Mouse (Mus musculus) spleen, adult 2 months (tissue): ENCODE results near the gene Gzmk. TPM values are rescaled to one million over a fixed set of nuclear protein-coding genes. Genes with fewer than 3 reads are reported as not detected.

Experiments used
- DNase-seq, 2 experiments: peaks; one replicate each; pipeline versions ENCODE4 v3.0.0 to v3.0.0-alpha.2; 2012 to 2021; ENCODE audit warnings: low spot score in 2 of 2, low read depth in 1 of 2
- H3K27ac ChIP-seq: fragments of 200-500 bp; 2 replicates; pipeline ENCODE4 v1.5.1; 2012; ENCODE audit warnings: low read length, inconsistent platforms; ENCODE audit not compliant: insufficient read depth
- H3K27me3 ChIP-seq: fragments of 200-500 bp; 2 replicates; pipeline ENCODE4 v1.6.1; 2012; ENCODE audit warnings: mild to moderate bottlenecking, moderate library complexity, low read length, inconsistent platforms; ENCODE audit not compliant: control insufficient read depth, insufficient read depth
- H3K36me3 ChIP-seq: fragments of 200-500 bp; 2 replicates; pipeline ENCODE4 v1.6.1; 2012; ENCODE audit warnings: mild to moderate bottlenecking, low read length, inconsistent platforms; ENCODE audit not compliant: control insufficient read depth, insufficient read depth
- H3K4me1 ChIP-seq: fragments of 200-500 bp; 2 replicates; pipeline ENCODE4 v1.6.1; 2011; ENCODE audit warnings: inconsistent platforms; ENCODE audit not compliant: control insufficient read depth, insufficient read depth, insufficient read length
- H3K4me3 ChIP-seq: fragments of 200-500 bp; 2 replicates; pipeline ENCODE4 v1.5.1; 2011; ENCODE audit warnings: mild to moderate bottlenecking, inconsistent platforms; ENCODE audit not compliant: insufficient read depth, insufficient read length; ENCODE audit errors: extremely low read depth
- CTCF ChIP-seq: fragments of 200-500 bp; IDR thresholded peaks from 2 replicates; pipeline ENCODE4 v1.5.1; 2011; ENCODE audit warnings: mild to moderate bottlenecking, inconsistent platforms; ENCODE audit not compliant: insufficient read depth, insufficient read length, insufficient replicate concordance; ENCODE audit errors: extremely low read depth
- POLR2A ChIP-seq: fragments of 200-500 bp; IDR thresholded peaks from 2 replicates; pipeline ENCODE4 v1.6.1; 2011; ENCODE audit warnings: low read depth, low read length, inconsistent platforms
- WGBS: fragments of 180-500 bp; shearing (Covaris S2); methylation state at CpG from one replicate; pipeline ENCODE4 v1.1.7; 2018; 5-methylcytosine and 5-hydroxymethylcytosine counted together
- polyA plus RNA-seq: library from polyadenylated mRNA; depleted of rRNA; stranded (reverse); fragments of >200 nt; gene quantifications from 2 replicates; pipeline ENCODE4 v1.2.3, GENCODE M21; 2012

Gene Gzmk
- polyA plus RNA-seq, 1 experiment, result 0.18 TPM

DNA sequence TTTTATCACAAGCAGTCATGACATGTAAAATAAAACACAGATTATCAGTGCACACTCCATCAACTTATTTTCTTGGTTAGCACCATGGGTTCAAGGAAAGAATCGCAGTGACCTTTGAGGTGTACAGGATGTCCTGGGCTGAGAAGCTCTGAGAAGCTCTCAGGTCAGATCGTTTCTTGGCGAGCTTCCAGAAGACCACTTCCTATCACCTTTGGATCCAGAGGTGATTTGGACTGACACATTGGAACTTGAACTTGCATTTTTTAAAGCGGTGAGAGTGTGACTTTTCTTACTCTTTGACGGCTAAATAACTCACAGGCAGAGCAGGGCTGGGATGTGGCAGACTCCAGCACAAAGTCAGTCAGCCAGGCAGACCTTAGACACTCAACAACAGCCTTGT lies 20.4 kb downstream of the Gzmk start:
- DNase-seq, result no peak
- Histone ChIP-seq H3K27me3 (peaks cover 3% of the 10 kb centered on the region; the same call in 1 of the 2 replicates), H3K27ac (no peak overlapping the region), H3K4me1 (no peaks in the 10 kb centered on the region), H3K36me3 (no peaks in the 10 kb centered on the region), H3K4me3 (no peak overlapping the region)
- TF ChIP-seq POLR2A, result no peak
- TF ChIP-seq CTCF, result no peak
- WGBS, result 88% methylated on average over 5 of the region's 5 CpGs

DNA sequence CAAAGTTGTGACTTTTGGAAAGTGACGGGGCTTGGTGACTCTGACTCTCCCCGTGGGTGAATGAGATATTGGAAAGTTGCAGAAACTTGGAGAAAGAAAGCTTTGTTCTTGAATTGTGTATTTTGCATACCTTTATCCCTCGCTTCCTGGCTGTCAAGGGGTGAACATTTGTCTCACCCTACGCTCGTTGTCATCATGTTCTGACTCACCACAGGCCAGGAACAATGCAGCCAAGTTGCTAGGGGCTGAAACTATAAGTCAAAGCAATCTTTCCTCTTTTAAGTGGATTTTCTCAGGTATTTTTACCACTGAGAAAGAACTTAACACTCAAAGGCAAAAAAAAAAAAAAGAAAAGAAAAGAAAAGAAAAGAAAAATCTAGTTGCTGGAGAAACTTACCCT lies 22.6 kb downstream of the Gzmk start:
- WGBS, result 73% methylated on average over 5 of the region's 5 CpGs
- no peak for DNase-seq
- Histone ChIP-seq H3K27me3 (no peaks in the 10 kb centered on the region), H3K4me3 (no peak overlapping the region), H3K36me3 (no peaks in the 10 kb centered on the region), H3K4me1 (no peaks in the 10 kb centered on the region), H3K27ac (no peak overlapping the region)
- TF ChIP-seq POLR2A (no peak), CTCF (no peak)

DNA sequence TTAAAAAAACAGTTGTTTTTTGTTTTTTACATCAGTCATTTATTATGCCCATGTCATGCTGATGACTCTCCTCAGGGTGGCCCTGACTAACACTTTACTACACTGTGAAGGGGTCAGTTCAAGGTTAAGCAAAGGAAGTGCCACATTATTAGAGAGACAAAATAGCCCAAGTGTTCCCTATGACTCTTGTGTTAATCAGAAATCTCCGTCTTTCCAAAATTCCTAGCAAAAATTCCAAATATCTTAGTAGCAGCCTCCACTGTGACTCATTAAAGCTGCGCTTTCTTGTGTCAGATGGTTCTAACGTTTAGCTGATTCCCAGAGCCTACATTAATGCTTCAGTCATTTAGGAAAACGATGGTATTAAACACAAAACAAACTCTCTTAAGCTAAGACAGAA lies 23.5 kb downstream of the Gzmk start:
- H3K4me1 ChIP-seq, result no peaks in the 10 kb centered on the region; the same call in 1 of the 2 replicates
- no peaks in the 10 kb centered on the region for H3K36me3 ChIP-seq
- no peaks in the 10 kb centered on the region for H3K27me3 ChIP-seq
- no peak overlapping the region for H3K27ac ChIP-seq
- no peak for TF ChIP-seq POLR2A
- TF ChIP-seq CTCF, result no peak
- DNase-seq, result no peak
- 83% methylated on average over 4 of the region's 4 CpGs for WGBS
- H3K4me3 ChIP-seq, result no peak overlapping the region

DNA sequence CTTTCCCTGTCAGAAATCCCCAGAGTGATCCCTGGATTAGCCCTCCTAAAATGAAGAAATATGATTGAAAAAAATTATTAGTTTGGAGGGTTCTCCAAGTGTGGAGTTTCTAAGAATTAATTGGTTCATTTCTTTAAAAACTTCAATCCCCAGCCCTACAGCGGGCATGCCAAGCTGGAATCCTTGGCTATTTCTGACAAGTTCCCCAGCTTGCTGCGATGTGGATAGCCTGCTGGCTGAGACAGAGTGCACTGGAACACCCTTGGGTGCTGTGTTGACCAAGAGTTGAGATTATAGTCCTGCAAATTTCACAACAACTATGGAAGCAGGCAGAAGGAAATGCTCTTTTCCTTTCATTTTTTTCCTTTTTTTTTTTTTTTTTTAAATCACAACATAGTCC lies 24.1 kb downstream of the Gzmk start:
- no peaks in the 10 kb centered on the region for H3K36me3 ChIP-seq
- no peaks in the 10 kb centered on the region; the same call in 1 of the 2 replicates for H3K4me1 ChIP-seq
- H3K4me3 ChIP-seq, result no peak overlapping the region
- H3K27ac ChIP-seq, result no peak overlapping the region
- TF ChIP-seq POLR2A (no peak), CTCF (no peak)
- no peak for DNase-seq
- WGBS, result 84% methylated on average over 2 of the region's 2 CpGs
- H3K27me3 ChIP-seq, result no peaks in the 10 kb centered on the region

DNA sequence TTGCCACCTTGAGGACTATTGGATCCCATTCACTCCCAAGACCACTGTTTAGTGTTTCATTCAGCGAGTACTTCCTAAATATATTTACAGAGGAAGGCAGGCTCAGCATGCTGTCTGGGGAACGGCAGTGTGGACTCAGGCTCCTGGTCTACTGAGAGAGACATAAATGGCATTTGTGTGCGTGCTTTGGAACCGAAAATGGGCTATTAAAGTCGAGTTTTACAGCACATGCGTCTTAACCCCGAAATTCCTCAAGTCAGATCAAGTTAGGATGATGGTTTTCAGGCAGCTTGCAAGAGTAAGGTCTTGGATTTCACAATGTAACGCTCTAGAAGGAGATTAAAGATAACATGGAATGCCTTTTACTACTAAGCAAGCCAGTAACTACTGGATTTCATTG lies 25.0 kb downstream of the Gzmk start:
- H3K27ac ChIP-seq, result no peak overlapping the region
- H3K4me1 ChIP-seq, result no peaks in the 10 kb centered on the region; the same call in 1 of the 2 replicates
- DNase-seq, result no peak
- TF ChIP-seq CTCF (no peak), POLR2A (no peak)
- no peak overlapping the region for H3K4me3 ChIP-seq
- no peaks in the 10 kb centered on the region for H3K27me3 ChIP-seq
- H3K36me3 ChIP-seq, result no peaks in the 10 kb centered on the region
- WGBS, result 87% methylated on average over 8 of the region's 8 CpGs

DNA sequence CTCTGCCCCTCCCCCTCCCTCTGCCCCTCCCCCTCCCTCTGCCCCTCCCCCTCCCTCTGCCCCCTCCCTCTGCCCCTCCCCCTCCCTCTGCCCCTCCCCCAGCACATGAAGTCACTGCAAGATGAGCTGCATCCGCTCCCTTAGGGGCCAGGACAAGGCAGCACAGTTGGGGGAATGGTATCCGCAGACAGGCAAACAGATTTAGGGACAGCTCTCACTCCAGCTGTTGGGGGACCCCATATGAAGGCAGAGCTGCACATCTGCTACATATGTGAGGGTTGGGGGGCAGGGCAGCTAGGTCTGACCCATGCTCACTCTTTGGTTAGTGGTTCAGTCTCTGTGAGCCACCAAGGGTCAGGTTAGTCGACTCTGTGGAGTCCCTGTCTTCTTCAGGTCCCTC lies 26.4 kb downstream of the Gzmk start:
- no peak for DNase-seq
- Histone ChIP-seq H3K4me1 (no peaks in the 10 kb centered on the region; the same call in 1 of the 2 replicates), H3K4me3 (no peak overlapping the region), H3K27ac (no peak overlapping the region), H3K27me3 (no peaks in the 10 kb centered on the region), H3K36me3 (no peaks in the 10 kb centered on the region)
- WGBS, result 73% methylated on average over 3 of the region's 3 CpGs
- TF ChIP-seq POLR2A (no peak), CTCF (no peak)

DNA sequence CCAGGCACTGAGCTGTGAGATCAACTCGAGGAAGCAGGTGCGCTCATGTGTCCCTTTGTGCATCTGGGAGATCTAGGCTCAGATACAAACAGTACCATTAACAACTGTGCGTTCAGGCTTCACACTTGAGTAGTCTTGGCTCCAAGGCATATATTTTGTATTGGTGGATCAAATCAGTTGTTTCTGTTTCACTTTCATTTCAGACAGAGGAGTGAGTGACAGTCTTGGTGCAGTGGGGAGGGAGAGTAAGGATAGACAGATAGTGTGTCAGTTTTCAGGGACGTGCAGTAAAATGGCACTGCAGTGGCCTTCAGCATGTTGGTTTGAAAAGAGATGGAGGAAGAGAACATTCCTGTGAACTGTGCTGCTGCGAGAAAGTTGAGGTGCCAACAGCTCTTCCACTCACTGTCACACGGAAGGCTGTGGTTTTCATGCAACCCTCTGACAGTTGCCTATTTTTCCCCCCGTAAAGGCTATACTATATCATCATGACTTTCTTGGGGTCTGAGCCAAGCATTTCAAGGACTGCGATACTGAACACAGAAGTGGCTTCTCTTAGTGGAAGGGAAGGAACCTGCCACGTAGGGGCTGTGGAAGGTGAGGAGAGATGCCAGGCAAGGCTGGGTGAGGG lies 27.7 kb downstream of the Gzmk start:
- Histone ChIP-seq H3K27me3 (no peaks in the 10 kb centered on the region), H3K4me3 (peak overlapping the region; percentile 23)

More for the DNA sequence above, 27.7 kb downstream of the Gzmk start:
- Histone ChIP-seq H3K27ac (no peak overlapping the region), H3K36me3 (no peaks in the 10 kb centered on the region), H3K4me1 (no peaks in the 10 kb centered on the region; the same call in 1 of the 2 replicates)
- DNase-seq, result peak in 1 of 2 experiments; percentile 4
- 11% methylated on average over 9 of the region's 9 CpGs for WGBS
- TF ChIP-seq CTCF (no peak), POLR2A (no peak)
